Mouse (Mus musculus) hindlimb bud, embryonic 11.5 days (tissue): ENCODE results near the gene 1700023F06Rik.

ENCODE experiments used
- DNase-seq: peaks from one replicate; pipeline ENCODE4 v3.0.0-alpha.2; 2012; ENCODE audit warnings: low read depth, low spot score; ENCODE audit errors: extremely low spot score

Gene 1700023F06Rik

GRCm38 (mm10) chr11:103169664-103170063, 38.7 kb downstream of the 1700023F06Rik start:
- DNase-seq = no peak

GRCm38 (mm10) chr11:103168690-103169390, 39.5 kb downstream of the 1700023F06Rik start:
- DNase-seq = peak; percentile 30

GRCm38 (mm10) chr11:103164391-103164790, 44.0 kb downstream of the 1700023F06Rik start:
- no peak for DNase-seq

GRCm38 (mm10) chr11:103162132-103162531, 46.2 kb downstream of the 1700023F06Rik start:
- DNase-seq = no peak

- DNase-seq = no peak
Measured at GRCm38 (mm10) chr11:103161449-103161848, 46.9 kb downstream of the 1700023F06Rik start.

- DNase-seq = no peak
Measured at GRCm38 (mm10) chr11:103160738-103161137, 47.6 kb downstream of the 1700023F06Rik start.

- peak; percentile 71 for DNase-seq
Measured at GRCm38 (mm10) chr11:103158621-103159478, 49.5 kb downstream of the 1700023F06Rik start.

GRCm38 (mm10) chr11:103149771-103150170, 58.6 kb downstream of the 1700023F06Rik start:
- DNase-seq = no peak
